Mouse (Mus musculus) MEL (cell line): Measurements from ENCODE around the gene Limch1. TPM values are rescaled to one million over a fixed set of nuclear protein-coding genes. Genes with fewer than 3 reads are reported as not detected.

Experiments used
- DNase-seq: peaks from one replicate; pipeline ENCODE4 v3.0.0; 2011; ENCODE audit warnings: low read depth, low spot score
- H3K27ac ChIP-seq: 2 replicates; pipeline ENCODE4 v1.5.1; 2012; ENCODE audit warnings: low read depth, mild to moderate bottlenecking, control low read depth, low read length, moderate library complexity; ENCODE audit not compliant: control insufficient read depth
- H3K27me3 ChIP-seq, 2 experiments: fragments of 150-350 bp in 1 of 2; sonication (generic) in 1 of 2; 2 replicates each; pipeline ENCODE4 v1.6.1; 2012; ENCODE audit warnings: low read length in 2 of 2, mild to moderate bottlenecking in 2 of 2, improper control_type of control experiment in 1 of 2, moderate library complexity in 1 of 2; ENCODE audit not compliant: insufficient read depth in 2 of 2, control insufficient read depth in 1 of 2
- H3K36me3 ChIP-seq, 2 experiments: 2 replicates each; pipeline ENCODE4 v1.6.1; 2012 to 2014; ENCODE audit warnings: low read length in 2 of 2, improper control_type of control experiment in 1 of 2, inconsistent platforms in 1 of 2, mild to moderate bottlenecking in 1 of 2; ENCODE audit not compliant: insufficient read depth in 2 of 2, control insufficient read depth in 1 of 2
- H3K4me1 ChIP-seq, 2 experiments: fragments of 150-350 bp in 1 of 2; sonication (generic) in 1 of 2; 2 replicates each; pipeline ENCODE4 v1.6.1; 2012; ENCODE audit warnings: low read length in 2 of 2, improper control_type of control experiment in 1 of 2, mild to moderate bottlenecking in 1 of 2; ENCODE audit not compliant: insufficient read depth in 2 of 2, control insufficient read depth in 1 of 2
- H3K4me3 ChIP-seq, 2 experiments: fragments of 150-350 bp in 1 of 2; sonication (generic) in 1 of 2; 2 replicates each; pipeline ENCODE4 v1.5.1; 2012; ENCODE audit warnings: low read depth in 2 of 2, low read length in 2 of 2, mild to moderate bottlenecking in 2 of 2, moderate library complexity in 2 of 2, control low read depth in 1 of 2, improper control_type of control experiment in 1 of 2; ENCODE audit not compliant: control insufficient read depth in 1 of 2, insufficient read depth in 1 of 2
- H3K79me2 ChIP-seq: 2 replicates; pipeline ENCODE4 v1.6.1; 2012; ENCODE audit warnings: mild to moderate bottlenecking, low read length, moderate library complexity; ENCODE audit not compliant: control insufficient read depth, poor library complexity, insufficient read depth
- H3K9ac ChIP-seq: 2 replicates; pipeline ENCODE4 v1.6.1; 2012; ENCODE audit warnings: low read depth, mild to moderate bottlenecking, control low read depth, low read length, moderate library complexity; ENCODE audit not compliant: control insufficient read depth, poor library complexity, severe bottlenecking
- H3K9me3 ChIP-seq: fragments of 150-350 bp; sonication (generic); replicated peaks from 2 replicates; pipeline ENCODE4 v1.6.1; 2012; ENCODE audit warnings: mild to moderate bottlenecking, low read length, improper control_type of control experiment, moderate library complexity; ENCODE audit not compliant: insufficient read depth
- BHLHE40 ChIP-seq: IDR thresholded peaks from 2 replicates; pipeline ENCODE4 v1.6.1; 2012; ENCODE audit warnings: low read depth, mild to moderate bottlenecking, inconsistent platforms, low read length, improper control_type of control experiment, borderline replicate concordance
- CHD2 ChIP-seq: IDR thresholded peaks from 2 replicates; pipeline ENCODE4 v1.6.1; 2011; ENCODE audit warnings: low read length, improper control_type of control experiment
- E2F4 ChIP-seq: IDR thresholded peaks from 2 replicates; pipeline ENCODE4 v1.6.1; 2011; ENCODE audit warnings: low read depth, low read length, improper control_type of control experiment, borderline replicate concordance
- ETS1 ChIP-seq: IDR thresholded peaks from 2 replicates; pipeline ENCODE4 v1.6.1; 2012; ENCODE audit warnings: low read depth, mild to moderate bottlenecking, inconsistent platforms, low read length, improper control_type of control experiment, moderate library complexity
- GATA1 ChIP-seq: IDR thresholded peaks from 2 replicates; pipeline ENCODE4 v1.6.1; 2011; ENCODE audit warnings: low read depth, low read length, improper control_type of control experiment
- HCFC1 ChIP-seq: IDR thresholded peaks from 2 replicates; pipeline ENCODE4 v1.6.1; 2012; ENCODE audit warnings: low read depth, mild to moderate bottlenecking, inconsistent platforms, low read length, improper control_type of control experiment, moderate library complexity
- JUND ChIP-seq: IDR thresholded peaks from 2 replicates; pipeline ENCODE4 v1.6.1; 2011; ENCODE audit warnings: low read depth, mild to moderate bottlenecking, improper control_type of control experiment, low read length
- KAT2A ChIP-seq: conservative IDR thresholded peaks from 2 replicates; pipeline ENCODE4 v1.6.1; 2012; ENCODE audit warnings: low read depth, low read length, improper control_type of control experiment, inconsistent platforms
- MAFK ChIP-seq: IDR thresholded peaks from 2 replicates; pipeline ENCODE4 v1.6.1; 2011; ENCODE audit warnings: low read depth, mild to moderate bottlenecking, low read length, improper control_type of control experiment, borderline replicate concordance
- MAZ ChIP-seq: IDR thresholded peaks from 2 replicates; pipeline ENCODE4 v1.6.1; 2012; ENCODE audit warnings: low read depth, mild to moderate bottlenecking, inconsistent platforms, low read length, improper control_type of control experiment
- MYB ChIP-seq: IDR thresholded peaks from 2 replicates; pipeline ENCODE4 v1.6.1; 2011; ENCODE audit warnings: mild to moderate bottlenecking, low read depth, low read length, improper control_type of control experiment
- POLR2A ChIP-seq, 2 experiments: IDR thresholded peaks; 2 replicates each; pipeline ENCODE4 v1.6.1; 2011 to 2012; ENCODE audit warnings: low read length in 2 of 2, mild to moderate bottlenecking in 2 of 2, control low read depth in 1 of 2, improper control_type of control experiment in 1 of 2, low read depth in 1 of 2, moderate library complexity in 1 of 2; ENCODE audit not compliant: control insufficient read depth in 1 of 2, insufficient read depth in 1 of 2, poor library complexity in 1 of 2
- RCOR1 ChIP-seq: IDR thresholded peaks from 2 replicates; pipeline ENCODE4 v1.6.1; 2012; ENCODE audit warnings: low read depth, mild to moderate bottlenecking, inconsistent platforms, low read length, improper control_type of control experiment
- SIN3A ChIP-seq: IDR thresholded peaks from 2 replicates; pipeline ENCODE4 v1.6.1; 2012; ENCODE audit warnings: low read length, improper control_type of control experiment, inconsistent platforms
- TBP ChIP-seq: IDR thresholded peaks from 2 replicates; pipeline ENCODE4 v1.8.0; 2011; ENCODE audit warnings: low read depth, low read length, improper control_type of control experiment
- USF1 ChIP-seq: IDR thresholded peaks from 2 replicates; pipeline ENCODE4 v1.6.1; 2014; ENCODE audit warnings: low read depth, mild to moderate bottlenecking, inconsistent platforms, low read length, improper control_type of control experiment, moderate library complexity
- ZC3H11A ChIP-seq: IDR thresholded peaks from 2 replicates; pipeline ENCODE4 v1.6.1; 2012; ENCODE audit warnings: low read depth, mild to moderate bottlenecking, inconsistent platforms, low read length, improper control_type of control experiment
- ZKSCAN1 ChIP-seq: IDR thresholded peaks from 2 replicates; pipeline ENCODE4 v1.6.1; 2012; ENCODE audit warnings: low read depth, mild to moderate bottlenecking, inconsistent platforms, low read length, improper control_type of control experiment, moderate library complexity
- polyA plus RNA-seq, 2 experiments: library from polyadenylated mRNA; stranded (reverse) in 1 of 2; unstranded in 1 of 2; fragments of >175 nt in 1 of 2; fragments of >200 nt in 1 of 2; gene quantifications; 2 replicates each; pipeline versions ENCODE4 v1.2.1 to v1.2.4; 2012; ENCODE audit warnings: low replicate concordance in 2 of 2, low read depth in 1 of 2; ENCODE audit not compliant: insufficient read length in 2 of 2, insufficient read depth in 1 of 2, missing spikeins in 1 of 2
- total RNA-seq: library from RNA; depleted of rRNA; stranded (reverse); fragments of 300-350 nt; gene quantifications from 2 replicates; pipeline ENCODE4 v1.2.3, GENCODE M21; 2012

Limch1 gene
- total and polyA plus RNA-seq, 3 experiments = not detected

GRCm38 (mm10) chr5:67097106-67098050 is 351.8 kb downstream of the Limch1 start:
- Histone ChIP-seq H3K27ac (no peak overlapping the region), H3K27me3 (no peaks in the 10 kb centered on the region), H3K79me2 (no peaks in the 10 kb centered on the region), H3K36me3 (no peaks in the 10 kb centered on the region), H3K4me3 (no peak overlapping the region), H3K9ac (no peak overlapping the region), H3K9me3 (no peaks in the 10 kb centered on the region), H3K4me1 (no peaks in the 10 kb centered on the region)
- DNase-seq = no peak
- TF ChIP-seq POLR2A (IDR thresholded peaks at IDR 0.05; ENCODE audit: control insufficient read depth in 1 of 2, insufficient read depth in 1 of 2, low read depth in 1 of 2, low read length in 2 of 2, poor library complexity in 1 of 2) = no peak
- no peak for TF ChIP-seq MYB
- TF ChIP-seq RCOR1 = no peak
- no peak for TF ChIP-seq E2F4
- no peak for TF ChIP-seq BHLHE40
- no peak for TF ChIP-seq MAFK
- TF ChIP-seq CHD2 = no peak
- no peak for TF ChIP-seq ZC3H11A

DNA sequence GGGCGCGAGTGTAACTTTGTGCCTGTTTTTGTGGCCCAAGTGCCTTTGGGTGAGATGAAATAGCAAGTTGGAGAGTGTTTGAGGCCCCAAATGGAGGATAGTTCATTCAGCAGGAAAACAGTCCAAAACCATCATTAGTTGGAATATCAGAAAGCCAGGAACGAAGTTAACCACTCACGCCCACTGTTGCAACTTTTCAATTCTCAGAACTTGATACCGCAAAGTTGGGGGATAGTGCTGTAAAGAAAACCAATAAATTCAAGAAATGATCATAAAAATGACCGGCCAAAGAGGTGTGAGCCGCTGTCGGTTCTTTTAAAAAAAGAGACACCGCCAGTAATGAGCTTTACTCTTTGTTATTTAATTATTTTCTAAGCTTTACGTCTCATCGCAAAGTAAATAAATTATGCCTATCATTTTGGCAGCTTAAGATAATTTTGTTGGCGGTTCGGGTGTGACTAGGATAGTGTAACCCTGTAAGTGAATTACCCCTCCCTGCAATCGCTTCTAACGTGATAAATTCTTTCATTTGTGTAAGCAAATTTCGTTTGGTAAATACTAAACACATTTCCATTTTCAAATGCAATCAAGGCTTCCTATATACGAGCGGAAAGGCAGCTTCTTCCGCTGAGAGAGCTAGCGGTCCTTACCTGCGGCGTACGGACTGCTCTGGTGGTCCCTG is 352.6 kb downstream of the Limch1 start:
- Histone ChIP-seq H3K27me3 (no peaks in the 10 kb centered on the region), H3K9me3 (no peaks in the 10 kb centered on the region)

DNA sequence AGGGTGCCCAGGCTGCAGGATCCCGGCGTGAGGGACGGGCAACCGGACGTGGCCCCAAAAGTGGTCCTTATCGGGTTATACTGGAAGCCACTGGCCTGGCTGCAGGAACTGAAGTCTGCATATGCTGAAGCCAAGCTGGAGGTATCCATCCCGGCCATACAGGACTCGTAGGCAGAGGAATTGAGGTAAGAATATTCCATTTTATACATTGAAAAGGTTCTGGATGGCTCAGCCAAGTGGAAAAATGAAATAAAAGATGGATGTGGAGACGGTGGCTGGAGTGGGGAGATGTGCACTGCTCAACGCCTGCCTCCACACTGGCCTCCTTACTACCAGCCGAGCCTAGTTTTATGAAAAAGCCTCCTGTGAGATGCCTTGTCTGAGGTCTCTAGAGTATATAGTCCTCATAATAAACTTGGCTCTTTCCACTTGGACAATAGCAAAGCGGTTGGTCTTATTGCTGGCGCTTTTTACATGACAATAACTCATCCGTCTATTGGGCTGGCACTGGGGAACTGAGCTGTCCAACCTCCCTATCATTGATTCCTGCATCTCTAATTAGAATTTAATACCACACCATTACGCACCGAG is 353.2 kb downstream of the Limch1 start, which contains the start of gene Phox2b:
TSS of gene Phox2b (minus strand) at position 569 of the 591 bp plus-strand sequence.
- Histone ChIP-seq H3K4me3 (no peak within 1 kb of the TSS), H3K9me3 (no peaks in the 10 kb centered on the region), H3K36me3 (no peaks in the 10 kb centered on the region), H3K79me2 (no peaks in the 10 kb centered on the region), H3K9ac (no peak within 1 kb of the TSS), H3K4me1 (no peaks in the 10 kb centered on the region), H3K27me3 (no peaks in the 10 kb centered on the region), H3K27ac (no peak within 1 kb of the TSS)
- DNase-seq = no peak
- TF ChIP-seq CHD2 (no peak), KAT2A (no peak), ETS1 (no peak), SIN3A (no peak), JUND (no peak), ZKSCAN1 (no peak), TBP (no peak), ZC3H11A (no peak), GATA1 (no peak), HCFC1 (no peak), USF1 (no peak), MAZ (no peak)
- TF ChIP-seq, all 39 proteins: peak for 0

More for the DNA sequence above, 352.6 kb downstream of the Limch1 start:
- no peak for TF ChIP-seq CHD2
- Histone ChIP-seq H3K79me2 (no peaks in the 10 kb centered on the region), H3K4me1 (no peaks in the 10 kb centered on the region), H3K27ac (no peak overlapping the region), H3K9ac (no peak overlapping the region), H3K36me3 (no peaks in the 10 kb centered on the region), H3K4me3 (no peak overlapping the region)
- no peak for DNase-seq
